Mouse (Mus musculus): Measurements from ENCODE around the gene Dapk1. TPM values are rescaled to one million over a fixed set of nuclear protein-coding genes. Genes with fewer than 3 reads are reported as not detected.

Gene Dapk1
- polyA plus RNA-seq, 1 experiment from 2014 or later = 14.8 TPM

DNA sequence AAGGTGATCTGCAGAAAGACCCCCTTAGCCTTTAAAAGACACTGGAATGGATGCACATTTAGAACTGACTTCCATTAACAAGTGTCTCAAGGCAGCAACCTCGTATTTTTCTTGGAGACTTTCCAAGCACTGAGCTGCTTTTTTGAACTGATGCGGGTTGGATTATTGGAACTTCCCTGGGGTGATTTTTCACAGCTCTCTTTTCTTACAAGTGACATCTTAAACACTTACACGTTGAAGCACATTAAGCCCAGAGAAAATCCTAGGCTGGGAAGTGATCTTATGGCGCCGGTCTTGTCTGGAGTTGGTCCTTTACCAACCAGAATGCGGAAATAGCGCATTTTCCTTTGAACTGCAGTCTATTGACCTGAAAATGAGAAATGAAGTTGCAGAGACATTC is 23.8 kb downstream of the Dapk1 start:
- Histone ChIP-seq H3K4me1 (replicated peaks; ENCODE audit: control insufficient read depth, insufficient read depth, low read length) (no peaks in the 10 kb centered on the region), H3K36me3 (ENCODE audit: control insufficient read depth, insufficient read depth, low read length) (no peaks in the 10 kb centered on the region), H3K4me2 (ENCODE audit: low read length) (no peak overlapping the region), H3K9ac (ENCODE audit: low read length) (no peak overlapping the region), H3K27ac (ENCODE audit: low read depth) (no peak overlapping the region), H3K27me3 (replicated peaks; ENCODE audit: control insufficient read depth, insufficient read depth, low read length) (no peaks in the 10 kb centered on the region), H3K9me3 (ENCODE audit: control insufficient read depth, low read length) (no peaks in the 10 kb centered on the region), H3K4me3 (ENCODE audit: low read depth, low read length) (no peak overlapping the region)
- DNase-seq (ENCODE audit: low spot score) = no peak
- WGBS = 70% methylated on average over 7 of the region's 7 CpGs
- no peak for ATAC-seq (replicated peaks; ENCODE audit: low FRiP score, low TSS enrichment, low read depth)

DNA sequence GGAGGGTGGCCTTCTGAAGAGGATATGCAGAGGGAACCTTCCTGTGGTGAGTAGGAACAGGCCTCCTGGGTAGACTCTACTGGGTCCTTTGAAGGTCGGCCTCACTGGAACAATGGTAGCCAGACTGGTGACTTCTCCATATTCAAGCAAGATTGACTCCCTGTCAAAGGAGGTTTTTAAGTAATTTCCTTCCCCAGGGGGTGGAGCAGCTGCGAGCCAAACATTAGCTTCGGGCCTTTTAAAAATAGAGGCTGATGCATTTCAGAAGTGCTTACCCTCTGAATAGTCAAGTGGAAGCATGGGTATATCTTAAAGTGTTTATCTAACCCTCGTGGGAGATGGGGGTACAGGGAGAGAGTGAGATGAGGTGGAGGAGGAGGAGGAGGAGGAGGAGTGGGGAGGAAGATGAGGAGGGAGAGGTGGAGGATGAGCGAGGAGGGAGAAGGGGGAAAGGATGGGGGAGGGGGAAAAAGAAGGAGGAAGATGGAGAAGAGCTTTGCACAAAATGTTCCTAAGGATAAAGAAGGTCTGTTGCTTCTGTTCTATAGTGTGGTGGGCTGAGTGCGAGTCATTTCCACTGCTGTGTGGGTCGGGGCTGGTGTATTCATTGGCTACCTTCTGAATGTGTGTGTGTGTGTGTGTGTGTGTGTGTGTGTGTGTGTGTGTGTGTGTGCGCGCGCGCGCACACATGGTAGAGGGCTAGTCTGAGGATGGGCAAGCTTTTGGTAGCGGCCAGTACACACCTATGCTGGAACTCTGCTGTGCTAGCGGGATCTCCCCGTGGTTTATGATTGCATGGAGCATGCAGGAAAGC is 26.3 kb downstream of the Dapk1 start:
- H3K9me3 ChIP-seq (ENCODE audit: control insufficient read depth, low read length) = no peaks in the 10 kb centered on the region
- H3K4me3 ChIP-seq (ENCODE audit: low read depth, low read length) = no peak overlapping the region
- H3K9ac ChIP-seq (ENCODE audit: low read length) = no peak overlapping the region
- no peak overlapping the region for H3K27ac ChIP-seq (ENCODE audit: low read depth)
- 43% methylated on average over 15 of the region's 15 CpGs for WGBS
- H3K4me1 ChIP-seq (replicated peaks; ENCODE audit: control insufficient read depth, insufficient read depth, low read length) = no peaks in the 10 kb centered on the region
- no peaks in the 10 kb centered on the region for H3K27me3 ChIP-seq (replicated peaks; ENCODE audit: control insufficient read depth, insufficient read depth, low read length)
- no peak overlapping the region for H3K4me2 ChIP-seq (ENCODE audit: low read length)
- ATAC-seq (replicated peaks; ENCODE audit: low FRiP score, low TSS enrichment, low read depth) (no peak), DNase-seq (ENCODE audit: low spot score) (no peak)
- no peaks in the 10 kb centered on the region for H3K36me3 ChIP-seq (ENCODE audit: control insufficient read depth, insufficient read depth, low read length)

DNA sequence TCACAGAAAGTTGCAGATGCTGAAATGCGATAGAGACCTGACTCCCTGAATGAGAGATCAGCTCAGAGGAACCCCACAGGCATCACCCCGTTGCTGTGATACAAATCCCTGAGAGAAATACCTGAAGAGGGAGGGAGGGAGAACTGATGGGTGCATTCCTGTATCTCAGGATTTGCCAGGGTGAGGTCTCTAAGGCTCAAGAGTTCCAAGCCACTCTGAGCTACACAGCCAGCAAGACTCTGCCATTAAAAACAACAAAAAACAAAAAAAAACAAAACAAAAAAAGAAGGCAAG is 26.9 kb downstream of the Dapk1 start:
- DNase-seq (ENCODE audit: low spot score) (no peak), ATAC-seq (replicated peaks; ENCODE audit: low FRiP score, low TSS enrichment, low read depth) (no peak)
- no peaks in the 10 kb centered on the region for H3K27me3 ChIP-seq (replicated peaks; ENCODE audit: control insufficient read depth, insufficient read depth, low read length)
- H3K27ac ChIP-seq (ENCODE audit: low read depth) = no peak overlapping the region
- H3K36me3 ChIP-seq (ENCODE audit: control insufficient read depth, insufficient read depth, low read length) = no peaks in the 10 kb centered on the region
- H3K4me1 ChIP-seq (replicated peaks; ENCODE audit: control insufficient read depth, insufficient read depth, low read length) = no peaks in the 10 kb centered on the region
- no peak overlapping the region for H3K4me3 ChIP-seq (ENCODE audit: low read depth, low read length)
- 25% methylated on average over 2 of the region's 2 CpGs for WGBS
- H3K9ac ChIP-seq (ENCODE audit: low read length) = no peak overlapping the region
- no peaks in the 10 kb centered on the region for H3K9me3 ChIP-seq (ENCODE audit: control insufficient read depth, low read length)
- H3K4me2 ChIP-seq (ENCODE audit: low read length) = no peak overlapping the region

DNA sequence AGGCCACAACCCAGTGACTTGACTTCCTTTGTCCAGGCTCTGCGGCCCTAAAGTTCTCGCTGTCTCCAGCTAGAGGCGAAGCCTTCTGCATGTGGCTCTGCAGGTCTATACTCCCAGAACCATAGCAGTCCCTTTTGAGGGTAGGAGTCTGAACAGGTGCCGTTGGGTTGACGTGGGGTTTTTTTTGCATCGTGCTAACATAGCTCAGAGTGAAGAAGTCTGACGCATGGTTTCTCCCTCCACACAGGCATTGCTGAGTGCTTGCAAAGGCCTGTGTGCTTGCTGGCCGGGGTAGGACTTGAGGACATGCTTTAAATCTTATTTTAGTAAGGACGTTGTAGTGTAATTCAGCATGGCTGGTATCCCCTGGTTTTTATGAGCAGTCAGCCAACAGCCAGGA is 27.7 kb downstream of the Dapk1 start:
- ATAC-seq (replicated peaks; ENCODE audit: low FRiP score, low TSS enrichment, low read depth) (no peak), DNase-seq (ENCODE audit: low spot score) (no peak)
- WGBS = 86% methylated on average over 9 of the region's 9 CpGs
- Histone ChIP-seq H3K36me3 (ENCODE audit: control insufficient read depth, insufficient read depth, low read length) (no peaks in the 10 kb centered on the region), H3K9me3 (ENCODE audit: control insufficient read depth, low read length) (no peaks in the 10 kb centered on the region), H3K27ac (ENCODE audit: low read depth) (no peak overlapping the region), H3K9ac (ENCODE audit: low read length) (no peak overlapping the region), H3K27me3 (replicated peaks; ENCODE audit: control insufficient read depth, insufficient read depth, low read length) (no peaks in the 10 kb centered on the region), H3K4me1 (replicated peaks; ENCODE audit: control insufficient read depth, insufficient read depth, low read length) (no peaks in the 10 kb centered on the region), H3K4me2 (ENCODE audit: low read length) (no peak overlapping the region), H3K4me3 (ENCODE audit: low read depth, low read length) (no peak overlapping the region)

DNA sequence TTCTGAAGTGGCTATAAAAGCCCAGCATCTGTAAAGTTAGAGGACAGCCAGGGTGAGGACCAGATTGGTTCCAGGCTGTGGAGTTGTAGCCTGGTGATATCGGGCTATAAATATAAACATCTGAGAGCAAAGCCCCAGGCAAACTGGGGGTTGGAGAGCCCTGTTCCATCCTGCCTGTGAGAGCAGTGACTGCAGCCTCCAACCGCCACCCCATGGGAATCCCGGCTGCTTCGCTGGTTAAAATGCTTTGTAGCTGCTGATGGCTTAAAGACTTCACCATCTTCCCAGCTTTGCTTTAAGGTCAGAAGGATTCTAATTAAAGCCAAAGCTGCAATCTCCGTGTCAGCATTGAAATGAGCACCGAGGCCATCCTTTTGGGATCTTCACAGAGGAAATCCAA is 32.2 kb downstream of the Dapk1 start:
- H3K27ac ChIP-seq (ENCODE audit: low read depth) = no peak overlapping the region
- H3K4me2 ChIP-seq (ENCODE audit: low read length) = no peak overlapping the region
- WGBS = 49% methylated on average over 6 of the region's 6 CpGs
- H3K9me3 ChIP-seq (ENCODE audit: control insufficient read depth, low read length) = no peaks in the 10 kb centered on the region
- ATAC-seq (replicated peaks; ENCODE audit: low FRiP score, low TSS enrichment, low read depth) = no peak
- DNase-seq (ENCODE audit: low spot score) = no peak
- H3K9ac ChIP-seq (ENCODE audit: low read length) = no peak overlapping the region
- no peaks in the 10 kb centered on the region for H3K4me1 ChIP-seq (replicated peaks; ENCODE audit: control insufficient read depth, insufficient read depth, low read length)
- no peaks in the 10 kb centered on the region for H3K36me3 ChIP-seq (ENCODE audit: control insufficient read depth, insufficient read depth, low read length)
- no peaks in the 10 kb centered on the region for H3K27me3 ChIP-seq (replicated peaks; ENCODE audit: control insufficient read depth, insufficient read depth, low read length)
- no peak overlapping the region for H3K4me3 ChIP-seq (ENCODE audit: low read depth, low read length)

DNA sequence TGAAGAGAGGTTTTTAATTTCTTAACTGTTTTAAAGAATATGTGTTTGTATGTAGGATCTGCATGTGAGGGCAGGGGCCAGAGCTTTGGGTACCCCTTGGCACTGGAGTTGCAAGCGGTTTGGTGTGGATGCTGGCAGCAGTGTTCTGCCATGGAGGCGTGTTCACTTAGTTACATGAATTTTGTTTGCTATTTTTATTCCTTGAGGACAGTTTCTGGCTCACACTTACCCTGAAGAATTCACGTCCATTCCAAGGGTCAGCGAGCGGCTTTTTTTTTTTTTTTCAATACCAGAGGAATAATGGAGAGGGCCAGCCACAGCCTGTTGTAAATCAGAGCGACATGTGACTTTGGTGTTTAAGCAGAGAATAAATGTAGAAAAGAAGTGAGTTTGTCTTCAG is 33.9 kb downstream of the Dapk1 start:
- 61% methylated on average over 6 of the region's 6 CpGs for WGBS
- Histone ChIP-seq H3K9me3 (ENCODE audit: control insufficient read depth, low read length) (no peaks in the 10 kb centered on the region), H3K27me3 (replicated peaks; ENCODE audit: control insufficient read depth, insufficient read depth, low read length) (no peaks in the 10 kb centered on the region), H3K4me2 (ENCODE audit: low read length) (no peak overlapping the region), H3K27ac (ENCODE audit: low read depth) (no peak overlapping the region), H3K4me1 (replicated peaks; ENCODE audit: control insufficient read depth, insufficient read depth, low read length) (no peaks in the 10 kb centered on the region), H3K4me3 (ENCODE audit: low read depth, low read length) (no peak overlapping the region), H3K9ac (ENCODE audit: low read length) (no peak overlapping the region), H3K36me3 (ENCODE audit: control insufficient read depth, insufficient read depth, low read length) (no peaks in the 10 kb centered on the region)
- no peak for DNase-seq (ENCODE audit: low spot score)
- no peak for ATAC-seq (replicated peaks; ENCODE audit: low FRiP score, low TSS enrichment, low read depth)

DNA sequence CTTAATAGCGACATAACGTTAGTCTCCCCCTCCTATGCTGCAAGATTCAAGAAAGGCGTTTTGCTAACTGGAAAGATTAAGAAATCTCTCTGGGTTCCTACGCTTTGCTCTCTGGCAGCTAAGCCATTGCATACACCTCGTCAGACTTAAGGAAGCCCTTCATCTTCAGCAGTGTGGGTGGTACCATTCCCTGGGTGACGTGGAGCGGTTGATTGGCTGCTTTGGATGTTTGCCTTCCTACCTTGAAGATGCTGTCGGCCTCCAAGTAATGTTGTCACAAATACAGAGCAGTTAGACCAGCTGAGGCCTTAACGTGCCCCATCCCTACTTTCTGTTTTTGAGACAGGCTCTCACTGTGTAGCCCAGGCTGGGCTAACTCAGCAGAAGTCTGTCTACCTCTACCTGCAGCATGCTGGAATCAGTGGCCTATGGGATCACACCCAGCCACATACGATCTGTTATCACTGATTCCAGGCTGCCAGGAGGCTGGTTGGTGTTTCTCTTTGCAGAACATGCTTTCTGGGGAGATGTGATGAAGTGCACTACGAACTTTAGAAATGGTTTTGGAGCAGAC is 37.8 kb downstream of the Dapk1 start:
- Histone ChIP-seq H3K4me3 (ENCODE audit: low read depth, low read length) (no peak overlapping the region), H3K27me3 (replicated peaks; ENCODE audit: control insufficient read depth, insufficient read depth, low read length) (no peaks in the 10 kb centered on the region), H3K4me1 (replicated peaks; ENCODE audit: control insufficient read depth, insufficient read depth, low read length) (no peaks in the 10 kb centered on the region; the same call in 1 of the 2 replicates), H3K4me2 (ENCODE audit: low read length) (no peak overlapping the region), H3K9ac (ENCODE audit: low read length) (no peak overlapping the region), H3K9me3 (ENCODE audit: control insufficient read depth, low read length) (no peaks in the 10 kb centered on the region), H3K27ac (ENCODE audit: low read depth) (no peak overlapping the region), H3K36me3 (ENCODE audit: control insufficient read depth, insufficient read depth, low read length) (no peaks in the 10 kb centered on the region)
- WGBS = 76% methylated on average over 11 of the region's 11 CpGs
- ATAC-seq (replicated peaks; ENCODE audit: low FRiP score, low TSS enrichment, low read depth) (no peak), DNase-seq (ENCODE audit: low spot score) (no peak)

DNA sequence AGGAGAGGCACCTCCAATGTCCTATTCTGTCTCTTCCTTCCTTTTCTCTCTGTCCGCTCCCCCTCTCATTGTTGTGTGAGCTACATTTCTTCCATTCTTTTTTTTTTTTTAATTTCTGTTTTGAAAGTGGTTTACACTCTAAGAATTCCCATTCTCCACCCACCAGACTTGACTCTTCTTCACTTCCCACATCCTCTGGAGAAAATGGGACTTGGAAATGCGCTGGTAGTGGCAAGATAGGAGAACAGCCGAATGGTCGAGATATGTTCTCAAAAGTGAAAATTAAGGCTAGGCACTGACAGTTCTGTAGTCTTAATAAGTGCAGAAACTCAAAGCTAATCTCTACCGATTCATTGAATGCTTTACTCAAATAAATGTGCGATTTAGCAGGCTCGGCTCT is 38.7 kb downstream of the Dapk1 start:
- H3K4me1 ChIP-seq (replicated peaks; ENCODE audit: control insufficient read depth, insufficient read depth, low read length) = no peaks in the 10 kb centered on the region; the same call in 1 of the 2 replicates
- H3K27me3 ChIP-seq (replicated peaks; ENCODE audit: control insufficient read depth, insufficient read depth, low read length) = no peaks in the 10 kb centered on the region
- DNase-seq (ENCODE audit: low spot score) = no peak

DNA sequence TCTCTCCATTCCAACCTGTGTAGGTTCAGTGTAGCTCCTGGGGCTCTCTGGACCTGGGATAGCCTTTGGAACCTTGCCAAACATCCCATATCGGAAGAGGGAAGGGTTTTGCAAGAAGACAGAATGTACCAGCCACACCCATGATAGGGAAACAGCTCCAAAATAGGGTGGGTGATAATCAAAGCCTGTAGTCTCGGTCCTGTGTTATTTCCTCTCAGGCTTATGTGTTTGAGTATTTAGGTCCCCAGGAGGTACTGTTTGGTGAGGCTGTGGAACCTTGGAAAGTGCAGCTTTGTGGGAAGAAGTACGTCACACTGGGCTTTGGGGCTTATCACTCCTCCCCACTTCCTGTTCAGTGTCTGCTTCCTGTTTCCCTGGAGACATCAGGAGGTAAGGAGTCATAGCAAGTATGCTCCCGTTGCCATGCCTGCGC is 42.7 kb downstream of the Dapk1 start:
- Histone ChIP-seq H3K4me2 (ENCODE audit: low read length) (no peak overlapping the region), H3K4me1 (replicated peaks; ENCODE audit: control insufficient read depth, insufficient read depth, low read length) (no peaks in the 10 kb centered on the region; the same call in 1 of the 2 replicates), H3K9ac (ENCODE audit: low read length) (no peak overlapping the region), H3K9me3 (ENCODE audit: control insufficient read depth, low read length) (no peaks in the 10 kb centered on the region), H3K27me3 (replicated peaks; ENCODE audit: control insufficient read depth, insufficient read depth, low read length) (no peaks in the 10 kb centered on the region), H3K36me3 (ENCODE audit: control insufficient read depth, insufficient read depth, low read length) (no peaks in the 10 kb centered on the region), H3K4me3 (ENCODE audit: low read depth, low read length) (no peak overlapping the region), H3K27ac (ENCODE audit: low read depth) (no peak overlapping the region)
- ATAC-seq (replicated peaks; ENCODE audit: low FRiP score, low TSS enrichment, low read depth) (no peak), DNase-seq (ENCODE audit: low spot score) (no peak)
- 67% methylated on average over 5 of the region's 5 CpGs for WGBS

More for the DNA sequence above, 38.7 kb downstream of the Dapk1 start:
- Histone ChIP-seq H3K4me3 (ENCODE audit: low read depth, low read length) (no peak overlapping the region), H3K36me3 (ENCODE audit: control insufficient read depth, insufficient read depth, low read length) (no peaks in the 10 kb centered on the region), H3K9me3 (ENCODE audit: control insufficient read depth, low read length) (no peaks in the 10 kb centered on the region), H3K9ac (ENCODE audit: low read length) (no peak overlapping the region), H3K4me2 (ENCODE audit: low read length) (no peak overlapping the region), H3K27ac (ENCODE audit: low read depth) (no peak overlapping the region)
- ATAC-seq (replicated peaks; ENCODE audit: low FRiP score, low TSS enrichment, low read depth) = no peak
- 91% methylated on average over 7 of the region's 7 CpGs for WGBS
